In genomic region chr7:35485126-35485525, GRCm38 (mm10) we compare ENCODE assay signal across 28 mouse cellular contexts. TPM values are rescaled to one million over a fixed set of nuclear protein-coding genes. Genes with fewer than 3 reads are reported as not detected.
"Had no signal": no experiment of that assay in that cellular context is flagged by ENCODE, and none has a peak within 500 bp of the region (broad histone marks: within the 10 kb centered on the region; RNA-seq: fewer than 3 reads in every experiment).

No protein-coding gene starts in this region.

- H3K27ac ChIP-seq: limb, embryonic 12.5 days; limb, embryonic 15.5 days; liver, embryonic 14.5 days; lung, embryonic 15.5 days; stomach, postnatal 0 days had no signal

- DNase-seq: kidney, postnatal 14 days; kidney, postnatal 4 days; left cerebral cortex, postnatal 4 days; lung, adult 18-20 months; lung, postnatal 10 days; lung, postnatal 4 days; midbrain, embryonic 14.5 days; thymus, adult 2 months; thymus, postnatal 25 days had no signal

- H3K9ac ChIP-seq: limb, embryonic 12.5 days; limb, embryonic 15.5 days; liver, embryonic 14.5 days; lung, embryonic 15.5 days had no signal

- H3K36me3 ChIP-seq: limb, embryonic 12.5 days; limb, embryonic 15.5 days; lung, embryonic 15.5 days had no signal

- H3K4me2 ChIP-seq: limb, embryonic 12.5 days; limb, embryonic 15.5 days; liver, embryonic 11.5 days; lung, embryonic 15.5 days; midbrain, embryonic 11.5 days had no signal

- H3K9me3 ChIP-seq: limb, embryonic 12.5 days; limb, embryonic 15.5 days; lung, embryonic 15.5 days had no signal

- H3K27me3 ChIP-seq: limb, embryonic 12.5 days; limb, embryonic 15.5 days; lung, embryonic 15.5 days had no signal

- H3K4me3 ChIP-seq: limb, embryonic 12.5 days; limb, embryonic 15.5 days; lung, embryonic 15.5 days had no signal

- H3K4me1 ChIP-seq: limb, embryonic 12.5 days; limb, embryonic 15.5 days; lung, embryonic 15.5 days had no signal

RNA-seq across cellular contexts. Expression of gene Slc7a9, which starts 36.5 kb away (rescaled TPM):
- total RNA-seq: layer of hippocampus, adult 18-20 months; layer of hippocampus, postnatal 14 days; left cerebral cortex, adult 8-10 months; left cerebral cortex, postnatal 14 days; left cerebral cortex, postnatal 4 days; megakaryocyte progenitor cell, adult 5-6 weeks; megakaryocyte-erythroid progenitor cell, adult 5-6 weeks; midbrain, postnatal 0 days had no signal
- polyA plus RNA-seq: midbrain, embryonic 11.5 days; midbrain, embryonic 14.5 days; midbrain, postnatal 0 days; neural tube, embryonic 11.5 days; neural tube, embryonic 14.5 days had no signal

RNA-seq across cellular contexts. Expression of gene Tdrd12, which starts 52.4 kb away (rescaled TPM):
- polyA plus RNA-seq: small intestine, adult 2 months; spleen, adult 2 months; stomach, embryonic 14.5 days had no signal
